Mouse (Mus musculus): ENCODE data around the gene Agpat4. TPM values are rescaled to one million over a fixed set of nuclear protein-coding genes. Genes with fewer than 3 reads are reported as not detected.

Gene Agpat4
- polyA plus RNA-seq, 2 experiments: 22.1 to 23.7 TPM

- Histone ChIP-seq H3K4me3 (replicated peaks; ENCODE audit: low read length) (no peak overlapping the region), H3K9me3 (ENCODE audit: control insufficient read depth, low read length) (no peaks in the 10 kb centered on the region), H3K36me3 (ENCODE audit: control insufficient read depth, insufficient read depth, low read length) (no peaks in the 10 kb centered on the region), H3K4me1 (ENCODE audit: control insufficient read depth, insufficient read depth, low read length) (no peaks in the 10 kb centered on the region), H3K9ac (ENCODE audit: low read depth, low read length, severe bottlenecking) (no peak overlapping the region), H3K27me3 (ENCODE audit: control insufficient read depth, insufficient read depth, low read length) (no peaks in the 10 kb centered on the region), H3K4me2 (replicated peaks; ENCODE audit: low read depth, low read length, severe bottlenecking) (no peak overlapping the region), H3K27ac (replicated peaks; ENCODE audit: low read depth, low read length) (no peak overlapping the region)
- ATAC-seq (ENCODE audit: low FRiP score, low read depth) (no peak), DNase-seq (ENCODE audit: low spot score) (no peak)
- TF ChIP-seq POLR2A (IDR thresholded peaks at IDR 0.05; ENCODE audit: borderline replicate concordance, extremely low read depth, insufficient read depth, insufficient read length): no peak
- 79% methylated on average over 6 of the region's 6 CpGs for WGBS
Measured at GRCm38 (mm10) chr17:12092901-12093564, 25.5 kb upstream of the Agpat4 start.

GRCm38 (mm10) chr17:12094016-12094415 lies 24.5 kb upstream of the Agpat4 start:
- Histone ChIP-seq H3K27ac (replicated peaks; ENCODE audit: low read depth, low read length) (no peak overlapping the region), H3K27me3 (ENCODE audit: control insufficient read depth, insufficient read depth, low read length) (no peaks in the 10 kb centered on the region), H3K36me3 (ENCODE audit: control insufficient read depth, insufficient read depth, low read length) (no peaks in the 10 kb centered on the region), H3K9ac (ENCODE audit: low read depth, low read length, severe bottlenecking) (no peak overlapping the region), H3K4me2 (replicated peaks; ENCODE audit: low read depth, low read length, severe bottlenecking) (no peak overlapping the region), H3K4me1 (ENCODE audit: control insufficient read depth, insufficient read depth, low read length) (no peaks in the 10 kb centered on the region), H3K4me3 (replicated peaks; ENCODE audit: low read length) (no peak overlapping the region), H3K9me3 (ENCODE audit: control insufficient read depth, low read length) (no peaks in the 10 kb centered on the region)
- DNase-seq (ENCODE audit: low spot score): no peak
- WGBS: 100% methylated on average over 1 of the region's 1 CpGs
- no peak for ATAC-seq (ENCODE audit: low FRiP score, low read depth)
- no peak for TF ChIP-seq POLR2A (IDR thresholded peaks at IDR 0.05; ENCODE audit: borderline replicate concordance, extremely low read depth, insufficient read depth, insufficient read length)

GRCm38 (mm10) chr17:12094827-12095590 lies 23.5 kb upstream of the Agpat4 start:
- no peak for DNase-seq (ENCODE audit: low spot score)
- H3K4me2 ChIP-seq (replicated peaks; ENCODE audit: low read depth, low read length, severe bottlenecking): no peak overlapping the region
- no peak overlapping the region for H3K4me3 ChIP-seq (replicated peaks; ENCODE audit: low read length)
- H3K36me3 ChIP-seq (ENCODE audit: control insufficient read depth, insufficient read depth, low read length): no peaks in the 10 kb centered on the region
- H3K27me3 ChIP-seq (ENCODE audit: control insufficient read depth, insufficient read depth, low read length): no peaks in the 10 kb centered on the region
- no peak overlapping the region for H3K27ac ChIP-seq (replicated peaks; ENCODE audit: low read depth, low read length)
- H3K9ac ChIP-seq (ENCODE audit: low read depth, low read length, severe bottlenecking): no peak overlapping the region
- H3K9me3 ChIP-seq (ENCODE audit: control insufficient read depth, low read length): no peaks in the 10 kb centered on the region
- no peak for TF ChIP-seq POLR2A (IDR thresholded peaks at IDR 0.05; ENCODE audit: borderline replicate concordance, extremely low read depth, insufficient read depth, insufficient read length)
- no peak for ATAC-seq (ENCODE audit: low FRiP score, low read depth)
- 85% methylated on average over 9 of the region's 9 CpGs for WGBS
- no peaks in the 10 kb centered on the region for H3K4me1 ChIP-seq (ENCODE audit: control insufficient read depth, insufficient read depth, low read length)

DNA sequence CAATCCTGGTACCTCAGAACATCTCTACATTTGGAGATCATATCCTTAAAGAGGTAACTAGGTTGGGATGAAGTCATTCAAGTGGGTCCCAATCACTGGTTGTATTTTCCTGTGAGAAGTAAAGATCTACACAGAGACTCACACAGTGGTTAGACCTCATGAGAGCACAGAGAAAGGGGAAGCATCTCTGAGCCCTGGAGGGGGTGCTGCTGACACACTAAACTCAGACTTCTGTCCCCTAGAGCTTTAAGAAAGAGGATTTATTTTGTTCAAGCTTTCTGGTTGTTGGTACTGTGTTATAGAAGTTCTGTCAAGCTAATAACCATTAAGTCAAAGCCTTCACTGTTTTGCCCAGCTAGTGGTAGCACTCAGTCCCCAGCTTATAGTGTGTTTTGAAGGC lies 19.1 kb upstream of the Agpat4 start:
- H3K4me3 ChIP-seq (replicated peaks; ENCODE audit: low read length): no peak overlapping the region
- H3K4me1 ChIP-seq (ENCODE audit: control insufficient read depth, insufficient read depth, low read length): no peaks in the 10 kb centered on the region
- H3K27ac ChIP-seq (replicated peaks; ENCODE audit: low read depth, low read length): no peak overlapping the region
- ATAC-seq (ENCODE audit: low FRiP score, low read depth) (no peak), DNase-seq (ENCODE audit: low spot score) (no peak)
- no peaks in the 10 kb centered on the region for H3K36me3 ChIP-seq (ENCODE audit: control insufficient read depth, insufficient read depth, low read length)
- no peak overlapping the region for H3K4me2 ChIP-seq (replicated peaks; ENCODE audit: low read depth, low read length, severe bottlenecking)
- TF ChIP-seq POLR2A (IDR thresholded peaks at IDR 0.05; ENCODE audit: borderline replicate concordance, extremely low read depth, insufficient read depth, insufficient read length): no peak
- no peaks in the 10 kb centered on the region for H3K9me3 ChIP-seq (ENCODE audit: control insufficient read depth, low read length)
- no peak overlapping the region for H3K9ac ChIP-seq (ENCODE audit: low read depth, low read length, severe bottlenecking)
- H3K27me3 ChIP-seq (ENCODE audit: control insufficient read depth, insufficient read depth, low read length): no peaks in the 10 kb centered on the region

GRCm38 (mm10) chr17:12102326-12102725 lies 16.2 kb upstream of the Agpat4 start:
- Histone ChIP-seq H3K4me1 (ENCODE audit: control insufficient read depth, insufficient read depth, low read length) (no peaks in the 10 kb centered on the region), H3K4me3 (replicated peaks; ENCODE audit: low read length) (no peak overlapping the region), H3K9me3 (ENCODE audit: control insufficient read depth, low read length) (no peaks in the 10 kb centered on the region), H3K27ac (replicated peaks; ENCODE audit: low read depth, low read length) (no peak overlapping the region), H3K36me3 (ENCODE audit: control insufficient read depth, insufficient read depth, low read length) (no peaks in the 10 kb centered on the region), H3K9ac (ENCODE audit: low read depth, low read length, severe bottlenecking) (no peak overlapping the region), H3K27me3 (ENCODE audit: control insufficient read depth, insufficient read depth, low read length) (no peaks in the 10 kb centered on the region), H3K4me2 (replicated peaks; ENCODE audit: low read depth, low read length, severe bottlenecking) (no peak overlapping the region)
- DNase-seq (ENCODE audit: low spot score) (no peak), ATAC-seq (ENCODE audit: low FRiP score, low read depth) (no peak)
- no peak for TF ChIP-seq POLR2A (IDR thresholded peaks at IDR 0.05; ENCODE audit: borderline replicate concordance, extremely low read depth, insufficient read depth, insufficient read length)
- WGBS: 95% methylated on average over 10 of the region's 10 CpGs

Measured in limb, embryonic 14.5 days (tissue).